Mouse (Mus musculus) layer of hippocampus, adult 9-10 months (tissue): ENCODE data around the gene Gm21304.
"Not testable (repeated sequence)": the region's sequence is repeated elsewhere in the genome, so short reads cannot be mapped to it uniquely, and the experiment has no call there.

ENCODE experiments used
- DNase-seq: peaks from one replicate; pipeline ENCODE4 v3.0.0; 2022; ENCODE audit warnings: low spot score

Gene Gm21304

DNA sequence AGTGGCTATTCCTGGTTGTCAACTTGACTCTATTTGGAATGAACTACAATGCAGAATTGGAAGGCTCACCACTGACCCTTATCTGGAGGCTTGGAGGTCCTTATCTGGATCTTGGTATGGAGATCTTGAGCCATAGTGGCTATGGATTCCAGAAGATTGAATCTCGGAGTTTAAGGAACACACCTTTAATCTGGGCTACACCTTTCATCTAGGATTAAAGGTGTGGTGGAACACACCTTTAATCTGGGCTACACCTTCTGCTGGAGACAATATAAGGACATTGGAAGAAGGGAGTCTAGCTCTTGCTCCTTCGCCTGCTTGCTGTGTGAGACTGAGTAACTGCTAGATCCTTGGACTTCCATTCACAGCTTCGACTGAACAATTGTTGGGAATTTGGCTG lies at the start of gene Gm21304:
Gm21304 (plus strand) TSS at position 301 of the 400 bp plus-strand sequence.
- DNase-seq = not testable (repeated sequence)

GRCm38 (mm10) chr10:104142687-104143086 lies 25.6 kb upstream of the Gm21304 start, which contains the start of gene Gm21293:
Gm21293 (plus strand) TSS chr10:104142987.
- not testable (repeated sequence) for DNase-seq

- not testable (repeated sequence) for DNase-seq
These were observed 17.1 kb upstream of the Gm21304 start, which contains the start of gene Gm6763 for GRCm38 (mm10) chr10:104151197-104151596. Gm6763 (plus strand) TSS chr10:104151497.

DNA sequence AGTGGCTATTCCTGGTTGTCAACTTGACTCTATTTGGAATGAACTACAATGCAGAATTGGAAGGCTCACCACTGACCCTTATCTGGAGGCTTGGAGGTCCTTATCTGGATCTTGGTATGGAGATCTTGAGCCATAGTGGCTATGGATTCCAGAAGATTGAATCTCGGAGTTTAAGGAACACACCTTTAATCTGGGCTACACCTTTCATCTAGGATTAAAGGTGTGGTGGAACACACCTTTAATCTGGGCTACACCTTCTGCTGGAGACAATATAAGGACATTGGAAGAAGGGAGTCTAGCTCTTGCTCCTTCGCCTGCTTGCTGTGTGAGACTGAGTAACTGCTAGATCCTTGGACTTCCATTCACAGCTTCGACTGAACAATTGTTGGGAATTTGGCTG lies 8.6 kb upstream of the Gm21304 start, which contains the start of gene Gm8764:
Gm8764 (plus strand) TSS at position 301 of the 400 bp plus-strand sequence.
- not testable (repeated sequence) for DNase-seq

- not testable (repeated sequence) for DNase-seq
These were observed 8.4 kb downstream of the Gm21304 start, which contains the start of gene Gm21312 for GRCm38 (mm10) chr10:104176724-104177123. Gm21312 (plus strand) TSS chr10:104177024.

- not testable (repeated sequence) for DNase-seq
These were observed 16.9 kb downstream of the Gm21304 start, which contains the start of gene Gm20765 for GRCm38 (mm10) chr10:104185233-104185632. Gm20765 (plus strand) TSS chr10:104185533.

- DNase-seq = not testable (repeated sequence)
These were observed 25.4 kb downstream of the Gm21304 start, which contains the start of gene Gm4340 for GRCm38 (mm10) chr10:104193742-104194141. Gm4340 (plus strand) TSS chr10:104194042.

DNA sequence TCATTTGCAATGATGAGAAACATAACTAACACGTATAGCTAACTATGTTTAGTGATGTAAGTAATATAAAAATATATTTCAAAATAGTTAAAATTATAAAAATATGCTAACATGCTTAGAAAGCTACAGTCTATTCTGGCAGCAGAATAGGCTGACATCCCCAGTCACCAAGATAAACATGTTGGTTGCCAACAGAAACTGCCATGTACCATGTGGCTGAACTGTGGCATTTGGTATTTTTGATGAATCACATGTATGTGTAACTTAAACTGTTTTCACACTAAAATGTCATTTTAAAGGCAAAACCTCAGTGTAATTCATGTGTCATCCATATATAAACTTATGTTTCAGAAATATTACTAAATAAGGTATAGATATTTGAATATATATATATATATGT lies 41.3 kb downstream of the Gm21304 start:
- no peak for DNase-seq

DNA sequence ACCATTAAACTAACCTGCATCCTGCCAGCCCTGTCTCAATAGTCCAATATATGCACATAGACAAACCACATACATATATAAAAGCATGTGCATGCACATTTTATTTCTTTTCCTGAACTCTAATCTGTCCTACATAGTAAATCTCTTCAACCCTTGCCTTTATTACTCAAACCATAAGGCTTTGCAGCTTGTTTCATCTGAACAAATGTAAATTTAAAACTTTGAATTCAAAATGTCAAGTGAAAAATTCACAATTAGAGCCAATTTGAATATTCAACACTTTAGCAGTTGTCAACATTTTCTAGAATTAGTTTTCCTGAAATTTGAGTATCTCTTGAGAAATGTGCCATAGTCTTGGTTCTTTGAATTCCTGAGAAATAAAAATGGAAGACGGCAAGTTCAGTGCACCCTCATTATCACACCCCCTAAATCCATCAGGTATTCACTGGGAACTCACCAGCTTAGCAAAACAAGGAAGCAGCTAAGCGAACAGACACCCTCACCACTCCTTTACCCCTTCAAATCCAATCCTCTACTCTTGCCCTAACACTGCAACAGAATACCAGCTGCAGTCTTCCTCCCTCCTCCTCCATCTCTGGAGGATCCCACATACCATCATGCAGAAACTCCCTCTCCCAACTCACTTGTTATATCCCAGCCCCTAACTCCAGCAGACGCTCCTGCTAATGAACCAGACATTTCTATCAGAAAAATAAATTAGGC lies 42.1 kb downstream of the Gm21304 start:
- no peak for DNase-seq

GRCm38 (mm10) chr10:104214527-104214926 lies 46.2 kb downstream of the Gm21304 start:
- no peak for DNase-seq
